Mouse (Mus musculus) liver, adult 2 months (tissue): Measurements from ENCODE around the gene Cd93.

Experiments
- CTCF ChIP-seq: fragments of 200-500 bp; IDR thresholded peaks from 2 replicates; pipeline ENCODE4 v1.5.1; 2011; ENCODE audit warnings: low read depth, low read length, control low read depth
- POLR2A ChIP-seq: fragments of 200-500 bp; IDR thresholded peaks from 2 replicates; pipeline ENCODE4 v1.6.1; 2011; ENCODE audit warnings: low read length, control low read depth; ENCODE audit not compliant: insufficient read depth; ENCODE audit errors: extremely low read depth

- TF ChIP-seq CTCF, result no peak
- TF ChIP-seq POLR2A, result no peak
Measured at GRCm38 (mm10) chr2:148443249-148443958, at the start of gene Cd93.
